Mouse (Mus musculus) bone marrow macrophage, adult 2 months (primary cell): ENCODE results near the gene Olfr322.

ENCODE experiments used
- CTCF ChIP-seq: IDR thresholded peaks from 2 replicates; pipeline ENCODE4 v1.5.1; 2012; ENCODE audit warnings: low read depth, mild to moderate bottlenecking, low read length, moderate library complexity
- POLR2A ChIP-seq: IDR thresholded peaks from 2 replicates; pipeline ENCODE4 v1.6.1; 2012; ENCODE audit warnings: mild to moderate bottlenecking, low read depth, low read length, borderline replicate concordance

GRCm38 (mm10) chr11:58618793-58619192, 39.8 kb upstream of the Olfr322 start:
- no peak for TF ChIP-seq CTCF
- TF ChIP-seq POLR2A, result no peak
